Comparison of ENCODE assay signal across 12 mouse cellular contexts in genomic region chr4:115060753-115061152, GRCm38 (mm10). TPM values are rescaled to one million over a fixed set of nuclear protein-coding genes. Genes with fewer than 3 reads are reported as not detected.
DNase-seq lines count a peak whose midpoint lies in the region; ATAC-seq and TF ChIP-seq lines count a peak whose summit lies in the region.
"Had no signal": no experiment of that assay in that cellular context is flagged by ENCODE, and none has a peak within 500 bp of the region (broad histone marks: within the 10 kb centered on the region; RNA-seq: fewer than 3 reads in every experiment).

No protein-coding gene starts in this region.

- peaks cover 18% of the 10 kb centered on the region for H3K4me1 ChIP-seq in kidney, embryonic 14.5 days (ENCODE audit: control insufficient read depth, insufficient read depth, low read length)
- peaks cover 4 to 20% of the 10 kb centered on the region in 2 experiments for H3K4me1 ChIP-seq in MEL (ENCODE audit: control insufficient read depth in 1 of 2, insufficient read depth in 2 of 2, low read length in 2 of 2)
- peaks cover 51% of the 10 kb centered on the region for H3K4me1 ChIP-seq in liver, embryonic 13.5 days (replicated peaks)

- H3K9me3 ChIP-seq in kidney, embryonic 14.5 days (ENCODE audit: control insufficient read depth, low read length), result no peaks in the 10 kb centered on the region
- H3K9me3 ChIP-seq in MEL (replicated peaks; ENCODE audit: insufficient read depth, low read length), result no peaks in the 10 kb centered on the region
- H3K9me3 ChIP-seq in liver, embryonic 13.5 days (replicated peaks), result no peaks in the 10 kb centered on the region

- no peak; a peak in 1 of 4 replicates for TF ChIP-seq POLR2A in MEL (IDR thresholded peaks at IDR 0.05; ENCODE audit: control insufficient read depth in 1 of 2, insufficient read depth in 1 of 2, low read depth in 1 of 2, low read length in 2 of 2, poor library complexity in 1 of 2)

- no peaks in the 10 kb centered on the region for H3K36me3 ChIP-seq in kidney, embryonic 14.5 days (ENCODE audit: control insufficient read depth, insufficient read depth, low read length)
- peaks cover 5 to 19% of the 10 kb centered on the region in 2 experiments; a peak in 3 of 4 replicates for H3K36me3 ChIP-seq in MEL (ENCODE audit: control insufficient read depth in 1 of 2, insufficient read depth in 2 of 2, low read length in 2 of 2)
- H3K36me3 ChIP-seq in liver, embryonic 13.5 days, result peaks cover 48% of the 10 kb centered on the region

- no peak for TF ChIP-seq RAD21 in MEL (IDR thresholded peaks at IDR 0.05; ENCODE audit: low read depth, low read length)

- H3K27ac ChIP-seq in kidney, embryonic 14.5 days (ENCODE audit: low read depth, low read length), result no peak overlapping the region
- H3K27ac ChIP-seq in MEL (ENCODE audit: control insufficient read depth, low read depth, low read length), result no peak overlapping the region; the same call in 1 of the 2 replicates
- peak overlapping the region; percentile 99 for H3K27ac ChIP-seq in liver, embryonic 13.5 days

- H3K4me3 ChIP-seq in kidney, embryonic 14.5 days (ENCODE audit: low read length), result peak overlapping the region; percentile 14; the same call in 1 of the 2 replicates
- peak overlapping the region; percentile 73 to 97 for H3K4me3 ChIP-seq in MEL (ENCODE audit: control insufficient read depth in 1 of 2, insufficient read depth in 1 of 2, low read depth in 2 of 2, low read length in 2 of 2)
- peak overlapping the region; percentile 74 for H3K4me3 ChIP-seq in liver, embryonic 13.5 days (replicated peaks)

- peaks cover 75% of the 10 kb centered on the region for H3K79me2 ChIP-seq in MEL (ENCODE audit: control insufficient read depth, insufficient read depth, low read length, poor library complexity)

- H3K27me3 ChIP-seq in kidney, embryonic 14.5 days (ENCODE audit: control insufficient read depth, insufficient read depth, low read length), result peaks cover 94% of the 10 kb centered on the region
- H3K27me3 ChIP-seq in MEL (ENCODE audit: control insufficient read depth in 1 of 2, insufficient read depth in 2 of 2, low read length in 2 of 2), result no peaks in the 10 kb centered on the region
- peaks cover 37% of the 10 kb centered on the region for H3K27me3 ChIP-seq in liver, embryonic 13.5 days

- peak; percentile 33 for DNase-seq in embryo, embryonic 10.5 days (ENCODE audit: low spot score)
- DNase-seq in embryo, embryonic 9.5 days (ENCODE audit: extremely low spot score), result no peak
- DNase-seq in kidney, adult 8-10 months, result no peak
- DNase-seq in MEL (ENCODE audit: low read depth, low spot score), result no peak
- no peak for DNase-seq in liver, embryonic 13.5 days
- DNase-seq in spleen, adult 18-20 months, result no peak
- DNase-seq in left cerebral cortex, postnatal 4 days, result no peak
- DNase-seq: adrenal gland, postnatal 14 days; cerebellum, adult 11-12 months; kidney, adult 11 months had no signal

- H3K9ac ChIP-seq in kidney, embryonic 14.5 days (ENCODE audit: low read depth, low read length), result no peak overlapping the region
- H3K9ac ChIP-seq in MEL (ENCODE audit: control insufficient read depth, low read depth, low read length, poor library complexity, severe bottlenecking), result peak overlapping the region; percentile 77
- H3K9ac ChIP-seq in liver, embryonic 13.5 days, result peak overlapping the region; percentile 98

- H3K4me2 ChIP-seq in kidney, embryonic 14.5 days (replicated peaks; ENCODE audit: low read depth, low read length), result peak overlapping the region; percentile 18; the same call in 1 of the 2 replicates
- peak overlapping the region; percentile 99 for H3K4me2 ChIP-seq in liver, embryonic 13.5 days

- intact Hi-C loops in left cerebral cortex, postnatal 4 days (cut with DNase I), result no loop called here

- no peak for ATAC-seq in kidney, embryonic 14.5 days (ENCODE audit: low FRiP score, low TSS enrichment)
- no peak for ATAC-seq in liver, embryonic 13.5 days (ENCODE audit: low read depth)

- 11% methylated on average over 3 of the region's 3 CpGs for WGBS in kidney, embryonic 14.5 days
- 15% methylated on average over 3 of the region's 3 CpGs for WGBS in liver, embryonic 13.5 days (ENCODE audit: insufficient replicate concordance)

- TF ChIP-seq CTCF in MEL (IDR thresholded peaks at IDR 0.05 in 2 of 3, conservative IDR thresholded peaks at IDR 0.05 in 1 of 3; ENCODE audit: control insufficient read depth in 1 of 3, insufficient read depth in 1 of 3, low read depth in 2 of 3, low read length in 3 of 3, poor library complexity in 1 of 3, severe bottlenecking in 1 of 3), result no peak

- TF ChIP-seq EP300 in MEL (IDR thresholded peaks at IDR 0.05; ENCODE audit: low read depth in 1 of 2, low read length in 2 of 2), result no peak

TF ChIP-seq in MEL, 35 proteins besides CTCF, POLR2A, EP300 and RAD21:
- TF ChIP-seq POLR2AphosphoS5 (IDR thresholded peaks at IDR 0.05; ENCODE audit: borderline replicate concordance, low read depth, low read length) (no peak), HCFC1 (IDR thresholded peaks at IDR 0.05; ENCODE audit: low read depth, low read length) (no peak), SMC3 (IDR thresholded peaks at IDR 0.05; ENCODE audit: low read depth, low read length) (no peak), USF2 (IDR thresholded peaks at IDR 0.05; ENCODE audit: borderline replicate concordance in 1 of 2, insufficient read depth in 1 of 2, low read depth in 1 of 2, low read length in 2 of 2) (no peak), UBTF (IDR thresholded peaks at IDR 0.05; ENCODE audit: borderline replicate concordance, insufficient read depth, low read depth, low read length) (no peak), TCF12 (IDR thresholded peaks at IDR 0.05; ENCODE audit: low read depth, low read length) (no peak)

RNA-seq across cellular contexts. Expression of gene Tal1, which starts 4.5 kb away (rescaled TPM):
- 1.7 and 2.0 TPM in 2 replicates for polyA plus RNA-seq in kidney, embryonic 14.5 days (2014; fragmentation: Nextera tagmentation; extraction: Ambion mirVana)
- 21.2 and 34.9 TPM in 2 replicates for total RNA-seq in MEL (2012; rRNA removed)
- 10 to 100 TPM in 1 of 2 experiments, not detected in 1; 48.9 TPM for polyA plus RNA-seq in MEL (2012; ENCODE audit: insufficient read depth in 1 of 2, insufficient read length in 2 of 2, low read depth in 1 of 2, low replicate concordance in 2 of 2, missing spikeins in 1 of 2)
- 29.3 and 31.5 TPM in 2 replicates for polyA plus RNA-seq in liver, embryonic 13.5 days (2015; fragmentation: Nextera tagmentation; extraction: Ambion mirVana)
- 1 to 10 TPM; 2.1 to 2.4 TPM for total RNA-seq in left cerebral cortex, postnatal 4 days (2021)

RNA-seq across cellular contexts. Expression of gene Pdzk1ip1, which starts 27.8 kb away (rescaled TPM):
- polyA plus RNA-seq in kidney, embryonic 14.5 days (2014; fragmentation: Nextera tagmentation; extraction: Ambion mirVana), result 87.9 and 90.5 TPM in 2 replicates
- not detected in 2 replicates for total RNA-seq in MEL (2012; rRNA removed)
- under 1 TPM in 1 of 2 experiments, not detected in 1; 0.14 TPM for polyA plus RNA-seq in MEL (2012; ENCODE audit: insufficient read depth in 1 of 2, insufficient read length in 2 of 2, low read depth in 1 of 2, low replicate concordance in 2 of 2, missing spikeins in 1 of 2)
- 21.2 and 23.7 TPM in 2 replicates for polyA plus RNA-seq in liver, embryonic 13.5 days (2015; fragmentation: Nextera tagmentation; extraction: Ambion mirVana)
- total RNA-seq in left cerebral cortex, postnatal 4 days (2021), result under 1 TPM; 0.84 to 0.95 TPM
- total RNA-seq: monocyte, adult 5-6 weeks had no signal

Comparison
In these comparisons a context has a peak if more than half of its experiments do, and no peak if none do; other contexts are left out.
1. H3K4me3 ChIP-seq: peak in every context shown above with its lines; median percentile 85 in MEL; 74 in liver, embryonic 13.5 days; 14 in kidney, embryonic 14.5 days.
2. RNA of gene Pdzk1ip1, which starts 27.8 kb away (polyA plus RNA-seq): 87.9 to 90.5 TPM in kidney, embryonic 14.5 days and 21.2 to 23.7 TPM in liver, embryonic 13.5 days; 0.14 TPM in MEL; every median in the first group is over 10 times any median in the second.